Mouse (Mus musculus) cerebellum, adult 9-10 months (tissue): ENCODE measurements around the gene Snrpd3.
"Not testable (repeated sequence)": the region's sequence is repeated elsewhere in the genome, so short reads cannot be mapped to it uniquely, and the experiment has no call there.

ENCODE experiments used
- DNase-seq: peaks from one replicate; pipeline ENCODE4 v3.0.0; 2022

Snrpd3 gene

DNA sequence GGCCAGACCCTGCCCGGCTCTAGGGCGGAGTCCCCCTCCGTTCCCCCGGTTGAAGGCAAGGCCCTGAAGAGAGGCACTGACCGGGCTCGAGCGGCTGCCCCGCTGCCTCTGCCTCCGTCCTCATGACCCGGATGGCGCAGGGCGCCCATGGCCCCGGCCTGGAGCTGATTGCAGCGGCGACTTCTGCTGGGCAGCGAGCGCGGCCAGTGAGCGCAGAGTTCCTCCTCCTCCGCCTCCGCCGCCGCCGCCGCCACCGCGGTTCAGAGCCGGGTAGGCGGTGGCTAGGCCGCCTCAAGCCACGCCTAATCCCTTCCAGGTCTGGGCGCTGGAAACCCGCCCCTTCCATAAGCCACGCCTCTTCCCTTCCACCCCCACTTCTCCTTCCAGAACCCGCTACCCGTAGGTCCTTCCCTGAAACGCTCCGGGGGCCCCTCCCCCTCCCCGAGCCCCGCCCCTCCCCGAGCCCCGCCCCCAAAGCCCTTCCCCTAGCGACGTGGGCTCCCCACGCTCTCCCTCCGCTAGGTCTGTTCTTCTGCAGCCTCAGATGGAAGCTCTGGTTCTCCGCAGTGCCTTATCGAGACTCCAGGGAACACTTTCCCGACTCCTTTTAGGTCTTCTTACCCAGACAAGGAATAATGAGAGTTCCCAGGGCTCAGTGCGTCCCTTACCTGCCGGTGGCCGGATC lies at the start of gene Snrpd3:
Snrpd3 (plus strand) TSS at position 479 of the 685 bp plus-strand sequence.
- DNase-seq = peak; percentile 93

GRCm38 (mm10) chr10:75473411-75473810 lies 43.9 kb upstream of the Snrpd3 start:
- no peak for DNase-seq

- DNase-seq = no peak
Observed at GRCm38 (mm10) chr10:75474571-75474970, 42.8 kb upstream of the Snrpd3 start.

DNA sequence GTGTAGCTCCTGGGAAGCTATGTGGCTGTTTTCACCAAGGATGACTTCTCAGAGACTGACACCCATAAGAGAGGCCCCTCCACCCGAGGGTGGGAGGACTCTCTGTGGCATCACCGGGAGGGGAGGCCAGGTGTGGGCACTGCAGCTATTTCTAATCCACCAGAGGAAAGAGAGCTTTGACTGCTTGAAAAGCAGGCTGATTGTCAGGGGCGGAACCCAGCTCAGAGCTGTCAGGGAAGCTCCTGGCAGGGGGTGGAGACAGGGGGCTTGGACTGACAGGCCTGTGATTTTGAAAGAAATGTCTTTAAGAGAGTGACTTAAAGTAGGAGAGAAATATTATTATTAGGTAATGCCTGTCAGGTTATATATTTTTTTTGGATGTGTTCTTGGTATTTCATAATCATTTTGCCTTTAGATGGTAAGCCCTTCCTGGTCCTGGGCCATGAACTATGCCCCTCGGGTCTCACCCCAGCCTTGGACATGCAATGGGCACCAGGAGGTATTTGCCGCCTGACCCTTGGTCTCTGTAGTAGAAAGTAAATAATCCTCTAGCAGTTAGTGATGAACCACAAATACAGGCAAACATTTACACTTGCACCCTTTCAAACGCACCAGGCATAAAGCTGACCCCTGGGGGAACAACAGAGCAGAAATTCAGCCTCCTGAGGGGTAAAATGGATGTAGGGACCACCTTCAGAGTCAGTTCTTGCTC lies 42.1 kb upstream of the Snrpd3 start:
- not testable (repeated sequence) for DNase-seq

DNA sequence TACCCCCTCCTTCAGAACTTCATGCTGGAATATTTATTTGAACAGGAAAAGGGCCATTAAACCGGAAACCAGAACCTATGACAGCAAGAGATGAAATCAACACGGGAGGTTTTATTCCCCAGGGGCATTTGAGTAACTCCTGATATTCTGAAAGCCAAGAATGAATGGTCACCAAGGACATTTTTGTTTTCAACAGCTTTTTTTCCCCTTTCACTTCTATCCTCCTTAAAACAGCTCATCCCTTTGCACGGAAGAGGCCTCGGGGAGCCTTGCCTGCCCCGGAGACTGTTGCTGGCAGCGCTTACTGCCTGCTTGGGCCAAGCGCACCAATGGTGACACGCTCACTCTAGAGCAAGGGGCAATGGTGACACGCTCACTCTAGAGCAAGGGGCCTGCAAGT lies 40.3 kb upstream of the Snrpd3 start:
- no peak for DNase-seq

GRCm38 (mm10) chr10:75479955-75480354 lies 37.4 kb upstream of the Snrpd3 start:
- DNase-seq = no peak

DNA sequence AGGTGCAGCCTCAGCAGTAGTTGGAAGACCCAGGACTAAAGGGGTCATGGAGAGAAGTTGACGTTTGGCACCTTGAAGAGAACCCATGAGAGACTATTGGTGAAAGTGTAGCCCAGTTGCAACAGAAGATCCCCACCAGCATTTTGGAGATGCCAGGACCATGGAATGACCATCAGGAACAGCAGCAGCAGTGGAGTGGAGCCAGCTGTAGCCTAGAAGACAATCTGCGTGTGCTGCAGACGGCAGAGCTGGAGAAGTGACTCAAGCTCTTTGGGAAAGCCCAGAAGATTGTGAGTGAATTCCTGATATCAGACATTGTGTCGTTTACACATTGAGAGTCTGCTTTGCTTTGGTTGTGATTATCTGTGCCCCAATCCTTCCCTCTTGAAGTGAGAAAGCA lies 35.6 kb upstream of the Snrpd3 start:
- DNase-seq = no peak

GRCm38 (mm10) chr10:75482271-75482670 lies 35.1 kb upstream of the Snrpd3 start:
- no peak for DNase-seq

GRCm38 (mm10) chr10:75482919-75483483 lies 34.4 kb upstream of the Snrpd3 start:
- DNase-seq = no peak

DNA sequence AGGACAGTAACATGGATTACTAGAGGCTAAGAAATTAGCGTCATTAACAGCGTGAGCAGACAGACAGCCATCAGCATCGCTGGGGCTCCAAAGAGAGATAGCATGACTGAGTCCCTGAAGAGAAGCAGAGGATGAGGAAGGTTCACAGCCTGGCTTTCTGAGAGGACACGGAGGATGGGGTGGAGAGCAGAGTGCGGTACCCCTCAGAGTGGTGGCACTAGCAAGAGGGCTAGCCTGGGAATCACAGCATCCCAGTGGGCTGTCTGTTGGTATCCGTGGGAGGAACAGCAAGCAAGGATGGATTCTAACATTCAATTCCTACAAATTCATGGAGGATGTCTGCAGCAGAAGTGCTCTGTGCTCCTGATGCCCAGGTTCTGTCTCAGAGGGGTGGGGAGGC lies 33.3 kb upstream of the Snrpd3 start:
- no peak for DNase-seq

GRCm38 (mm10) chr10:75484767-75485166 lies 32.6 kb upstream of the Snrpd3 start:
- no peak for DNase-seq

- DNase-seq = peak; percentile 68
Observed at GRCm38 (mm10) chr10:75486086-75486979, 31.0 kb upstream of the Snrpd3 start.

GRCm38 (mm10) chr10:75487131-75487530 lies 30.2 kb upstream of the Snrpd3 start:
- no peak for DNase-seq

- no peak for DNase-seq
Observed at GRCm38 (mm10) chr10:75489522-75489921, 27.8 kb upstream of the Snrpd3 start.

- no peak for DNase-seq
Observed at GRCm38 (mm10) chr10:75490731-75491130, 26.6 kb upstream of the Snrpd3 start.

DNA sequence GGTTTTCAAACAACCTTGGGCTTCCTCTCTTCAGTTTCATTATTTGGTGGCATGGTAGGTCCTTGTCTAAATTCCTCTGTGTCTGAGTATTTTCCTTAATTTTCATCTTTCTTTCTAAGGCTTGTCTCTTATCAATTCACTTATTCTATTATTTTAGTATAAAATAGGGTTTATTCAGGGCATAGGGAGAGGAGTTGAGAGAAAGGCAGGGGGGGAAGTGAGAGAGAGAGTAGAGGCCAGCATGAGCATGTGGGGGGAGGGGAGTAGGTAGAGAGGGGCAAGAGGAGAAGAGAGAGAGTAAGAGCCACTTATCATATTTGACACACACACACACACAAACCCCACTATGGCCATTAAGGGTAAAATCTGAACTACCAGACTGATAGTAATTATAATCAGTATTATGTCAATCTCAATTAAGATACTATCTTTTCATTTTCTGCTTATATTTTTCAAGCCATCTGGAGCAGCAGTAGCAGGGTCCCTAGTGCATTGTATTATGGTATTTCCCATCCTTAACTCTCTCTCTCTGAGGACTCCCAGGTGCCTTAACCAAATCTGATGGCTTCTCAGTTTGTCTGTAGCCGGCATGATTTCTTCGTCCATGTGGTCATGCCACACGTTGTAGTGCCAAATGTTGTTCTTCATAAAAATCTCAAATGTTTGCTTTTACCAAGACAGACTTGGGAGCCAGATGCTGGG lies 26.0 kb upstream of the Snrpd3 start:
- no peak for DNase-seq

DNA sequence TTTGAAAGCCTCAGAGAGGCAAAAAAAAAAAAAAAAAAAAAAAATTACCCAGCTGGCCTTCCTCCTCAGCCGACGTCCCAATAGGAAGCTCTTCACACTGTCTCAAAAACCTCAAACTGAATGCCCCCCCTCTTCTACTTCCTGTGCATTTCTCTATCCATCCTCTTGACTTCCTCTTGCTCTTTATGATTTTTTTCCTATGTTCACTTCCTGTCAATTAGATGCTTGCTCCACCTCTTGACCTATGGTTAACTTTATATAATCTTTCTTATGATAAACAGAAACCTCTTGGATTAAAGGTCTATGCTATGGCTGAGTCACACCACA lies 25.5 kb upstream of the Snrpd3 start:
- no peak for DNase-seq

GRCm38 (mm10) chr10:75495304-75495703 lies 22.0 kb upstream of the Snrpd3 start:
- DNase-seq = no peak

GRCm38 (mm10) chr10:75495921-75496320 lies 21.4 kb upstream of the Snrpd3 start:
- DNase-seq = no peak

- not testable (repeated sequence) for DNase-seq
Observed at GRCm38 (mm10) chr10:75499214-75499613, 18.1 kb upstream of the Snrpd3 start.

- DNase-seq = no peak
Observed at GRCm38 (mm10) chr10:75499791-75500190, 17.6 kb upstream of the Snrpd3 start.

DNA sequence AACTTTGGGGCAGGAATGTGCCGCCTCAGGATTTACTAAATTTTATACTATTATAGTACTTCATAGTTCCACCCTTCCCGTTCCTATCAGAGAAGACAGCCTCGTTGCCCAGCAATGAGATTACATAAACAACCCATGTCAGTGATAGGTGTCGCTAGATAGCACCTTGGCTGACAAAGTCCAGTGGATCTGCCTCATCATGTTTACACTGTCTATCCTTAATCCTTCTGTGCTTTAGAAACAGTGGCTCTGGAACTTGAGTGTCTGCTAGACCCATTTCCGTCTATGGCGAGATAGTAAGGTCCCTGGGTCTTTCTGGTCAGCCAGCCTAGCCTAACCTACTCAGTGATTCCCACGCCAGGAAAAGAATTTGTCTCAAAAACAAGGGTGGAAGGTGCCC lies 17.0 kb upstream of the Snrpd3 start:
- DNase-seq = no peak

DNA sequence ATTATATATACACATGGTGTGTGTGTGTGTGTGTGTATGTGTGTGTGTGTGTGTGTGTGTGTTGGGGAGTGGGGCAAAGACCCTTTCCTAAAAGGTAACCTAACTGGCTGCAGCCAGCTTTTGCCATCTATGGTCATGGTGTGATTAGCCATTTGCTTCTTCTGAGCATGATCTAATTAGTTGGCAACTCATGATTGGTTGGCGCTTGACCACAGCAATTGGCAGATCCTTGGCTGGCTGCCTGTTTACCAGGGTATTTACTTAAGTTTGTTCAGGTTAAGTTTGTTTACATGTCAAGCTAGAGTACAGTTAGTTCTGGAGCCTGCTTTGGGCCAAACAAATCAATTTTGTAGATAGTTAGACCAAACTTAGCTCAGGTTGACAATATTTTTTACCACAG lies 15.7 kb upstream of the Snrpd3 start:
- DNase-seq = no peak
